Mouse (Mus musculus): ENCODE data around the gene Lrch4.

DNA sequence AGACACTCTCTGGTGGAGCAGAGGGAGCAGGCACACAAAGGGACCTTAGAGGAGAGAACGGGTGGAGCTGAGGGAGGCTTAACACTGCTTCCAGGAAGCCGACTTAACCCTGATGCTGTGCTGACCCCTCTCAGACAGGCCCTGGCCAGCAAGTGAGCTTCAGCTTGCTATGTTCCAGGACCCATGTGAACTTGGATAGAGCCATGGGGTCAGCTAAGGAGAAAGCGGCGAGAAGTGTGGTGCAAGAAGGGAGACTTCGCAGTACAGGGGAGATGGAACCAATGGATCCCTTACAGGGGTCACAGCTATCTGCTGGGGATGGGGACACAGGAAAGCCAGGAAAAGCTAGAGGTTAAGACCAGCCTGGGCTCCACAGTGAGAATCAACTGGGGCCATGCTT is 15.8 kb upstream of the Lrch4 start:
- TF ChIP-seq CTCF (IDR thresholded peaks at IDR 0.05) (no peak), EP300 (IDR thresholded peaks at IDR 0.05) (no peak)
